Mouse (Mus musculus): ENCODE data around the gene Hcrtr1.

DNA sequence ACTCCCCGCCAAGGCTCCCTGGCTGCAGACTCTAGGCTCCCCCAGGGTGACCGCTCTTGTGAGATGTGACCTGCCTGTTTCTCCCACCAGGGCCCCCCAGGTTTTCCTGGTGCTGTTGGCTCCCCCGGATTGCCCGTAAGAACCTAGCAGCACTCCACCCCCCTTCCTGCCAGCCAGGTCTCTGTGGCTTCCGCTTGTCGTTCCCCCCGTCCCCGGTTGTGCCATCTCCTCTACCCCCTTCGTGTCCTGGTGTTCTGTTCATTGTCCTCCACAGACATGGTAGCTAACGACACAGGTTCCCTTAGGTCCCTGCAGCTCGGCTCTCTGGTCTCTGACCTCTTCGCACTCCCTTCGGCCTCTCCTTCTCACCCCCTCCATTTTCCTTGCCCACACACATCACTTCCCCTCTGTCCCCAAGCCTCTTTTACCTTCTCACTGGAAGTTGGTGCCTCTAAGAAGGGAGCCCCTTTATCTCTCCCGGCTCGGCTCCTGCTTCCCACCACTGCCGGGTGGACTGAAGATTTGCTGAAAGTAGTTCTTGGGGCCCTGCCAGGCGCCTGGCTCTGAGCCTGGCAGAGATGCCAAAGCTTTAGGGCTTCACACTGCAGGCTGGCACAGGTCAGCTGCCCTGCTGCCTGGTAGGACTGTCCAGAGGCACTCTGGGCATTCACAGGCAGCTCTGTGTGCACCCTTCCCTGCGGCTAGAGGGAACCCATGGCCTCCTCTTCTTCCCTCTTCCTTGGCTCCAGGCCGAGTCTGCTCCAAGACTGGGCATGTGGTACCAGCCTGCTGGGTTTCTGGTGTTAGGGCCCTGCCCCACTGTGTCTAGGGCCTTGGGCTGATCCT lies 57.6 kb downstream of the Hcrtr1 start:
- TF ChIP-seq POLR2A (IDR thresholded peaks at IDR 0.05; ENCODE audit: borderline replicate concordance, extremely low read depth, low read depth, low read length) (no peak), CTCF (IDR thresholded peaks at IDR 0.05; ENCODE audit: insufficient read depth, low read length) (no peak)

Data from lung, adult 2 months (tissue).